Mouse (Mus musculus) adrenal gland, postnatal 36 days (tissue): Measurements from ENCODE around the gene Hoxb1. TPM values are rescaled to one million over a fixed set of nuclear protein-coding genes. Genes with fewer than 3 reads are reported as not detected.

Source experiments
- DNase-seq, 2 experiments: peaks; one replicate each; pipeline ENCODE4 v3.0.0; 2021; ENCODE audit warnings: mixed read lengths in 1 of 2
- long read RNA-seq, 2 experiments: library from polyadenylated mRNA; stranded (forward); transcript quantifications; one replicate each; pipeline ENCODE4 v2.0.0; 2021; ENCODE audit warnings: borderline sequencing depth in 2 of 2
- total RNA-seq, 2 experiments: library from RNA; stranded (reverse); gene quantifications; 2 replicates each; pipeline ENCODE4 v1.2.3; 2021

The Hoxb1 gene
- not detected for total RNA-seq
- long read RNA-seq, experiment 1: 0 reads
- long read RNA-seq, experiment 2: 0 reads

GRCm38 (mm10) chr11:96365441-96366091 lies at the start of gene Hoxb1:
Gene Hoxb1, plus strand, starts transcription at chr11:96365752.
- no peak for DNase-seq

- no peak for DNase-seq
Measured at GRCm38 (mm10) chr11:96316696-96317607, 48.6 kb upstream of the Hoxb1 start.

- no peak for DNase-seq
Measured at GRCm38 (mm10) chr11:96317608-96318367, 47.8 kb upstream of the Hoxb1 start, which contains the start of gene Hoxb4. Gene Hoxb4, plus strand, starts transcription at chr11:96318267.

- peak; percentile 90 to 91 for DNase-seq
Measured at GRCm38 (mm10) chr11:96318368-96319070, 47.0 kb upstream of the Hoxb1 start.

GRCm38 (mm10) chr11:96319071-96319902 lies 46.3 kb upstream of the Hoxb1 start:
- peak in 1 of 2 experiments; percentile 56 for DNase-seq

GRCm38 (mm10) chr11:96319910-96320309 lies 45.6 kb upstream of the Hoxb1 start:
- peak in 1 of 2 experiments; percentile 68 for DNase-seq

- no peak for DNase-seq
Measured at GRCm38 (mm10) chr11:96320688-96321087, 44.9 kb upstream of the Hoxb1 start.

- no peak for DNase-seq
Measured at GRCm38 (mm10) chr11:96321846-96322245, 43.7 kb upstream of the Hoxb1 start.

GRCm38 (mm10) chr11:96322738-96323137 lies 42.8 kb upstream of the Hoxb1 start:
- no peak for DNase-seq

- no peak for DNase-seq
Measured at GRCm38 (mm10) chr11:96323154-96323553, 42.4 kb upstream of the Hoxb1 start, which contains the start of gene Hoxb3. Gene Hoxb3, plus strand, starts transcription at chr11:96323326.

GRCm38 (mm10) chr11:96324125-96324524 lies 41.4 kb upstream of the Hoxb1 start:
- no peak for DNase-seq

GRCm38 (mm10) chr11:96324965-96325364 lies 40.6 kb upstream of the Hoxb1 start:
- no peak for DNase-seq

- DNase-seq: peak in 1 of 2 experiments; percentile 51
Measured at GRCm38 (mm10) chr11:96325747-96326212, 39.8 kb upstream of the Hoxb1 start.

GRCm38 (mm10) chr11:96326705-96327104 lies 38.8 kb upstream of the Hoxb1 start:
- no peak for DNase-seq

- DNase-seq: no peak
Measured at GRCm38 (mm10) chr11:96327122-96327521, 38.4 kb upstream of the Hoxb1 start.

- no peak for DNase-seq
Measured at GRCm38 (mm10) chr11:96327750-96328149, 37.8 kb upstream of the Hoxb1 start.

GRCm38 (mm10) chr11:96328605-96329004 lies 36.9 kb upstream of the Hoxb1 start:
- DNase-seq: no peak

GRCm38 (mm10) chr11:96332105-96332504 lies 33.4 kb upstream of the Hoxb1 start:
- no peak for DNase-seq

GRCm38 (mm10) chr11:96332618-96333032 lies 32.9 kb upstream of the Hoxb1 start:
- DNase-seq: no peak

GRCm38 (mm10) chr11:96333241-96334001 lies 32.1 kb upstream of the Hoxb1 start:
- DNase-seq: no peak
